Mouse (Mus musculus) heart, embryonic 14.5 days (tissue): Measurements from ENCODE around the gene Sox5. TPM values are rescaled to one million over a fixed set of nuclear protein-coding genes. Genes with fewer than 3 reads are reported as not detected.

Experiments used
- ATAC-seq: fragments of 200-750 bp; cut with Nextera tagmentation; 2 replicates; pipeline ENCODE4 v1.8.0; 2017; ENCODE audit warnings: low read depth, moderate TSS enrichment; ENCODE audit not compliant: insufficient number of reproducible peaks, insufficient read depth, low FRiP score
- H3K27ac ChIP-seq, 2 experiments: fragments of 200-500 bp in 1 of 2; fragments of 300-500 bp in 1 of 2; sonication (generic) in 1 of 2; replicated peaks in 1 of 2; 2 replicates each; pipeline ENCODE4 v1.5.1; 2012 to 2014; ENCODE audit warnings: low read depth in 2 of 2, low read length in 2 of 2, control low read depth in 1 of 2, mild to moderate bottlenecking in 1 of 2, mixed read lengths in 1 of 2; ENCODE audit not compliant: control insufficient read depth in 1 of 2, insufficient read depth in 1 of 2
- H3K27me3 ChIP-seq: fragments of 300-500 bp; sonication (generic); 2 replicates; pipeline ENCODE4 v1.6.1; 2014; ENCODE audit warnings: mild to moderate bottlenecking, low read length, control low read depth; ENCODE audit not compliant: control insufficient read depth, insufficient read depth
- H3K36me3 ChIP-seq: fragments of 300-500 bp; sonication (generic); 2 replicates; pipeline ENCODE4 v1.6.1; 2014; ENCODE audit warnings: mild to moderate bottlenecking, control low read depth, low read length, mixed read lengths; ENCODE audit not compliant: control insufficient read depth, insufficient read depth
- H3K4me1 ChIP-seq, 2 experiments: fragments of 200-500 bp in 1 of 2; fragments of 300-500 bp in 1 of 2; sonication (generic) in 1 of 2; 2 replicates each; pipeline ENCODE4 v1.6.1; 2012 to 2014; ENCODE audit warnings: low read length in 2 of 2, control low read depth in 1 of 2, mixed read lengths in 1 of 2; ENCODE audit not compliant: control insufficient read depth in 2 of 2, insufficient read depth in 2 of 2
- H3K4me2 ChIP-seq: fragments of 300-500 bp; sonication (generic); 2 replicates; pipeline ENCODE4 v1.6.1; 2014; ENCODE audit warnings: mild to moderate bottlenecking, low read length
- H3K4me3 ChIP-seq, 2 experiments: fragments of 200-500 bp in 1 of 2; fragments of 300-500 bp in 1 of 2; sonication (generic) in 1 of 2; 2 replicates each; pipeline ENCODE4 v1.5.1; 2012 to 2014; ENCODE audit warnings: low read length in 2 of 2, mild to moderate bottlenecking in 2 of 2, control low read depth in 1 of 2, low read depth in 1 of 2, moderate library complexity in 1 of 2; ENCODE audit not compliant: control insufficient read depth in 1 of 2, insufficient read depth in 1 of 2
- H3K9ac ChIP-seq: fragments of 300-500 bp; sonication (generic); 2 replicates; pipeline ENCODE4 v1.6.1; 2014; ENCODE audit warnings: mild to moderate bottlenecking, low read length
- H3K9me3 ChIP-seq: fragments of 300-500 bp; sonication (generic); 2 replicates; pipeline ENCODE4 v1.6.1; 2016; ENCODE audit warnings: low read length, control low read depth; ENCODE audit not compliant: control insufficient read depth
- WGBS: fragments of 180-500 bp; shearing (Covaris S2); extraction: QIAGEN DNeasy Blood & Tissue Kit; methylation state at CpG from one replicate; pipeline ENCODE4 v1.1.7; 2014; 5-methylcytosine and 5-hydroxymethylcytosine counted together
- polyA plus RNA-seq: library from polyadenylated mRNA; unstranded; fragments of >200 nt; fragmentation: Nextera tagmentation; extraction: Ambion mirVana; gene quantifications from 2 replicates; pipeline ENCODE4 v1.2.1, GENCODE M21; 2014

Sox5 gene
- polyA plus RNA-seq, 1 experiment from 2014 or later = 10.6 TPM

DNA sequence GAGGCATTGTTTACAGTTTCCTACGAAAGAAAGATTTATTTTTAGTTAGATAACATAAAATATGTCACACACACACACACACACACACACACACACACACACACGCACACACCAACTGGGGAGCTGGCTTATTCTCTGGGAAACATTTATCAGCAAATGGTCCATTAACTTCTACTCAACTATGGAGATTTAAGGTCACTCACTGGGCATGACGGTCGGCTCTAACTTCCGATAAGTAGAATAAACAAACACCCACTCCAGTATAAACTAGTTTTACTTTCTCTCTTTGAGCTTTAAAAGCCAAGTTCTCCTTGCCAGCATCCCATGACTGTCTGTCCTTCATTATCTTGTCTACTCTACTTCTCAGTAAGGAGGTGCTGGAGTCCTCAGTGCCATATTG lies 33.8 kb upstream of the Sox5 start:
- Histone ChIP-seq H3K4me2 (no peak overlapping the region), H3K4me3 (no peak overlapping the region), H3K4me1 (no peaks in the 10 kb centered on the region; a peak in 1 of 4 replicates), H3K9ac (no peak overlapping the region), H3K27me3 (no peaks in the 10 kb centered on the region), H3K27ac (no peak overlapping the region), H3K36me3 (no peaks in the 10 kb centered on the region), H3K9me3 (no peaks in the 10 kb centered on the region)
- ATAC-seq = no peak
- 49% methylated on average over 5 of the region's 5 CpGs for WGBS

GRCm38 (mm10) chr6:144814931-144815364 lies 33.2 kb upstream of the Sox5 start:
- H3K4me3 ChIP-seq = no peak overlapping the region
- 0 out of 2 replicates have a peak, but pooled peaks have one; percentile 35 for ATAC-seq
- no peaks in the 10 kb centered on the region for H3K36me3 ChIP-seq
- H3K4me1 ChIP-seq = no peaks in the 10 kb centered on the region
- no peaks in the 10 kb centered on the region for H3K9me3 ChIP-seq
- no peaks in the 10 kb centered on the region for H3K27me3 ChIP-seq
- H3K9ac ChIP-seq = no peak overlapping the region
- no peak overlapping the region for H3K27ac ChIP-seq
- 14% methylated on average over 6 of the region's 6 CpGs for WGBS
- no peak overlapping the region for H3K4me2 ChIP-seq

DNA sequence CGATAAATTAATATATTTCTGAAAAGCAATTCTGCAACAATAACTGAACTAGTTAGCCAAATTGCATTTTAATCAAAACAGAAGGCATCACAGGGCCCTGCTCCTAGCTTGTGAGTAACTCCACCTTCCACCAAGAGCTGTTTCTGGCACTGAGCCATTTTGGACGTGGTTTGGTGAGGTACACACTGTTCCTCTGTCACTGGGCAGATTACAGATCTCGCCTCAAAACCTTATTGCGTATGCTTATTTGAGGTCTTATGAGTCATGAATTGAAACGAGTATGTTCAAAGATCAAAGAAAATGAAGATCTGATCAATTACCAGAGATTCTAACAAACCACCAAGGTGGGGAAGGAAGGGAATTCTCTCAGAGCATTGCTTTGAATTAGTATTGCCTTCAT lies 22.5 kb upstream of the Sox5 start:
- H3K27me3 ChIP-seq = no peaks in the 10 kb centered on the region
- no peaks in the 10 kb centered on the region for H3K36me3 ChIP-seq
- H3K4me1 ChIP-seq = no peaks in the 10 kb centered on the region
- H3K9ac ChIP-seq = no peak overlapping the region
- no peak overlapping the region for H3K4me2 ChIP-seq
- 72% methylated on average over 5 of the region's 5 CpGs for WGBS
- H3K4me3 ChIP-seq = no peak overlapping the region
- no peak for ATAC-seq
- H3K9me3 ChIP-seq = no peaks in the 10 kb centered on the region
- H3K27ac ChIP-seq = no peak overlapping the region

GRCm38 (mm10) chr6:144803063-144803462 lies 21.3 kb upstream of the Sox5 start:
- no peaks in the 10 kb centered on the region for H3K36me3 ChIP-seq
- H3K27me3 ChIP-seq = no peaks in the 10 kb centered on the region
- no peaks in the 10 kb centered on the region for H3K9me3 ChIP-seq
- no peak for ATAC-seq
- H3K4me3 ChIP-seq = no peak overlapping the region
- H3K27ac ChIP-seq = no peak overlapping the region
- no peak overlapping the region for H3K9ac ChIP-seq
- no peaks in the 10 kb centered on the region for H3K4me1 ChIP-seq
- H3K4me2 ChIP-seq = no peak overlapping the region
- 85% methylated on average over 1 of the region's 1 CpGs for WGBS

GRCm38 (mm10) chr6:144794356-144794755 lies 12.6 kb upstream of the Sox5 start:
- no peaks in the 10 kb centered on the region for H3K27me3 ChIP-seq
- no peak for ATAC-seq
- H3K36me3 ChIP-seq = no peaks in the 10 kb centered on the region
- H3K9me3 ChIP-seq = no peaks in the 10 kb centered on the region
- no peak overlapping the region for H3K9ac ChIP-seq
- H3K4me1 ChIP-seq = no peaks in the 10 kb centered on the region
- no peak overlapping the region for H3K4me2 ChIP-seq
- H3K27ac ChIP-seq = no peak overlapping the region
- WGBS = 72% methylated on average over 3 of the region's 3 CpGs
- H3K4me3 ChIP-seq = no peak overlapping the region

DNA sequence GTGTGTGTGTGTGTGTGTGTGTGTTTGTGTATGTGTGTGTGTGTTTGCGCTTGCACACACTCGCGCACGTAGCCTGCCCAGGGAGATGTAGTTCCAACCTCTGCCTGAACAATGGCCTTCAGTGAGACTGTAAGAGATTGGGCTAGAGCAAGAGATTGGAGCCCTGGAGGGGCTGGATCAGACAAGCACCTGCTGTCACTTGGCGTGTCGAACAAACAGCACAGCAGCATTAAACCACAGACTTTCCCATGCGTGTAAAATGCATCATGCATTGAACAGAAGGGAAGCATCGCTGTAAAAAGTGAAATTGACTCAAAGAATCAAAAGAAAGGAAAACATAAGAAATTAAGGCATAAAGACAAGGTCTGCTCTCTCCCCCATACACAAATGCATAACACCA lies 11.1 kb upstream of the Sox5 start:
- WGBS = 91% methylated on average over 8 of the region's 8 CpGs
- Histone ChIP-seq H3K27me3 (no peaks in the 10 kb centered on the region), H3K9ac (no peak overlapping the region), H3K4me3 (no peak overlapping the region), H3K36me3 (no peaks in the 10 kb centered on the region), H3K27ac (no peak overlapping the region), H3K9me3 (no peaks in the 10 kb centered on the region), H3K4me2 (no peak overlapping the region), H3K4me1 (no peaks in the 10 kb centered on the region)
- ATAC-seq = no peak

- ATAC-seq = no peak
- peaks cover 0 to 11% of the 10 kb centered on the region in 2 experiments; a peak in 2 of 4 replicates for H3K4me1 ChIP-seq
- no peak overlapping the region for H3K27ac ChIP-seq
- peaks cover 29% of the 10 kb centered on the region for H3K27me3 ChIP-seq
- no peaks in the 10 kb centered on the region for H3K9me3 ChIP-seq
- H3K4me2 ChIP-seq = no peak overlapping the region
- no peak overlapping the region for H3K4me3 ChIP-seq
- H3K9ac ChIP-seq = no peak overlapping the region
- no peaks in the 10 kb centered on the region for H3K36me3 ChIP-seq
Observed at GRCm38 (mm10) chr6:144783295-144783694, 1.5 kb upstream of the Sox5 start.

DNA sequence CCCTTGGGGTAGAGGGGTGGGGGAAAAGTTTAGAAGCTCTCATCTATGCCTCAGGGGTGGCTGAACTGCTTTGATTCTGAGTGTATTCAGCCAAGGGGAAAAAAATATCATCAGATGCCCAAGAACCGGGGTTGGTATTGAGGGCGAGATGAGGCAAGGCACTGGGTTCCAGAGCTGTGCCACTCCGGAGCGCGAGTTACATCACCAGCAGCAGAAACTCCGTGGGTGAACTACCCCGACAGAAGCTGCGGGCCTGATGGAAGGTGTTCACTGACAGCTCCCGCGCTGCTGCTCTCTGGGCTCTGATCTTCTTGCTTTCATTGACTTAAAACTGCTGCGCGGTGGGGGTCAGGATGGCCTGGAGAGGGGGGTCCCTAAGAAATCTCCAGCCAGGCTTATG lies 1.1 kb upstream of the Sox5 start:
- Histone ChIP-seq H3K4me2 (peak overlapping the region; percentile 99), H3K4me3 (peak overlapping the region; percentile 83 to 94), H3K9ac (peak overlapping the region; percentile 74; the same call in 1 of the 2 replicates), H3K27me3 (peaks cover 33% of the 10 kb centered on the region), H3K9me3 (no peaks in the 10 kb centered on the region), H3K27ac (no peak overlapping the region), H3K36me3 (no peaks in the 10 kb centered on the region), H3K4me1 (peaks cover 0 to 11% of the 10 kb centered on the region in 2 experiments; a peak in 2 of 4 replicates)
- no peak for ATAC-seq
- 13% methylated on average over 12 of the region's 12 CpGs for WGBS
